Mouse (Mus musculus) thymus, adult 2 months (tissue): ENCODE data around the gene Nav3.

Experiments
- CTCF ChIP-seq: fragments of 200-500 bp; IDR thresholded peaks from 2 replicates; pipeline ENCODE4 v1.5.1; 2012; ENCODE audit warnings: mild to moderate bottlenecking, control low read depth, low read length, moderate library complexity, borderline replicate concordance; ENCODE audit not compliant: control insufficient read depth, poor library complexity, insufficient read depth; ENCODE audit errors: extremely low read depth
- POLR2A ChIP-seq: fragments of 200-500 bp; IDR thresholded peaks from 2 replicates; pipeline ENCODE4 v1.6.1; 2012; ENCODE audit warnings: mild to moderate bottlenecking, low read length, control low read depth, moderate library complexity; ENCODE audit not compliant: control insufficient read depth, poor library complexity, insufficient read depth; ENCODE audit errors: extremely low read depth

DNA sequence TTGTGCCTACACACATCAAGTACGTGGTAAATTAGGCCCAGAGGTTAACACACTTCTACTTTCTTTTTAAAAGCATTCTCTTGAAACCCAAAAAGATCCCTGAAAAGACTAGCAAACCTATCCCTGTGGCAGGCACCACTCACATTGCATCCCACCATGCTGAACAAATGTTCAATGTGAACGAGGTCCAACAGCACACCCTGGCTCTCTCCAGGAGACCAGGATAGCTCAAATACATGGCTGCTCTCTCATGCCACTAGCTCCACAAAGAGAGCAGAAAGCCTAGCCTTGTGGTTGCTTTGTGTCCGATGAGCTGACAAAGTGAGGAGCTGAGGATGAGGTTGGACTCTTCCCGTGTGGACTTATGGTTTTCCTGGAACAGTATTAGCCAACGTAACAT is 249.6 kb downstream of the Nav3 start:
- TF ChIP-seq CTCF: no peak
- TF ChIP-seq POLR2A: no peak
